Mouse (Mus musculus): ENCODE measurements around the gene Polr1a.

DNA sequence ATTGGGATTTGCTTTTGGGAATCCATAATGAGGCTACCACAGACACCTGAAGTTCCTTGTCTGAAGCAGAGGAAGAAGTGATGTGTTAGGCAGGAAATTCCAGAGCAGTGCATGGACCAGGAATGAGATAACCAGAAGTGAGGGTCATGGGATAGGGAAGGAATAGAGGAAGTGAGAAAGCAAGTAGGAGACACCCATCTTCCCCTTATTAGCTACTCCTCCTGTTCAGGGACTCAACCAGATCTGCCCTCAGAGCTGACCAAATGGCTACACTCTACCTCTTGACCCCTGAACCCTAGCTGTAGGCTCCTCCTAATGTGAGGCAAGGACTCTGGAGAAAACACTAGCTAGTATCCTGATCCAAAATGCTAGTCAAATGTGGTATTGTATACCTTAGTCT is 116.6 kb downstream of the Polr1a start:
- TF ChIP-seq CTCF (IDR thresholded peaks at IDR 0.05; ENCODE audit: control insufficient read depth, insufficient read depth, insufficient replicate concordance, low read depth, low read length) = no peak
- TF ChIP-seq POLR2A (IDR thresholded peaks at IDR 0.05; ENCODE audit: control insufficient read depth, low read depth, low read length) = no peak
